Mouse (Mus musculus) embryonic facial prominence, embryonic 14.5 days (tissue): ENCODE measurements around the gene 4930402H24Rik. TPM values are rescaled to one million over a fixed set of nuclear protein-coding genes. Genes with fewer than 3 reads are reported as not detected.

Experiments
- ATAC-seq: fragments of 200-750 bp; cut with Nextera tagmentation; 2 replicates; pipeline ENCODE4 v1.8.0; 2017; ENCODE audit warnings: low read depth, moderate number of reproducible peaks, moderate TSS enrichment
- DNase-seq: peaks from one replicate; pipeline ENCODE4 v3.0.0-alpha.2; 2015; ENCODE audit warnings: low spot score
- H3K27ac ChIP-seq: fragments of 300-500 bp; sonication (generic); replicated peaks from 2 replicates; pipeline ENCODE4 v1.5.1; 2014; ENCODE audit warnings: low read depth, mild to moderate bottlenecking, low read length, moderate library complexity
- H3K27me3 ChIP-seq: fragments of 300-500 bp; sonication (generic); replicated peaks from 2 replicates; pipeline ENCODE4 v1.6.1; 2014; ENCODE audit warnings: low read length; ENCODE audit not compliant: control insufficient read depth, insufficient read depth
- H3K36me3 ChIP-seq: fragments of 300-500 bp; sonication (generic); 2 replicates; pipeline ENCODE4 v1.6.1; 2014; ENCODE audit warnings: low read length, mixed read lengths; ENCODE audit not compliant: control insufficient read depth, insufficient read depth
- H3K4me1 ChIP-seq: fragments of 300-500 bp; sonication (generic); 2 replicates; pipeline ENCODE4 v1.6.1; 2014; ENCODE audit warnings: antibody characterized with exemption, low read length; ENCODE audit not compliant: control insufficient read depth, insufficient read depth
- H3K4me2 ChIP-seq: fragments of 300-500 bp; sonication (generic); 2 replicates; pipeline ENCODE4 v1.6.1; 2014; ENCODE audit warnings: low read depth, mild to moderate bottlenecking, low read length, moderate library complexity, mixed read lengths
- H3K4me3 ChIP-seq: fragments of 300-500 bp; sonication (generic); 2 replicates; pipeline ENCODE4 v1.5.1; 2014; ENCODE audit warnings: low read depth, mild to moderate bottlenecking, low read length
- H3K9ac ChIP-seq: fragments of 300-500 bp; sonication (generic); 2 replicates; pipeline ENCODE4 v1.6.1; 2014; ENCODE audit warnings: low read depth, mild to moderate bottlenecking, low read length, moderate library complexity, mixed read lengths
- H3K9me3 ChIP-seq: fragments of 300-500 bp; sonication (generic); 2 replicates; pipeline ENCODE4 v1.6.1; 2016; ENCODE audit warnings: low read length; ENCODE audit not compliant: control insufficient read depth
- WGBS: fragments of 180-500 bp; shearing (Covaris S2); extraction: QIAGEN DNeasy Blood & Tissue Kit; methylation state at CpG from one replicate; pipeline ENCODE4 v1.1.7; 2014; 5-methylcytosine and 5-hydroxymethylcytosine counted together
- polyA plus RNA-seq: library from polyadenylated mRNA; unstranded; fragments of >200 nt; fragmentation: Nextera tagmentation; extraction: Ambion mirVana; gene quantifications from 2 replicates; pipeline ENCODE4 v1.2.1, GENCODE M21; 2014

Gene 4930402H24Rik
- polyA plus RNA-seq, result 33.0 and 33.3 TPM in 2 replicates

GRCm38 (mm10) chr2:130905751-130906583 lies at the start of gene 4930402H24Rik, which contains the start of gene Atrn:
4930402H24Rik (minus strand) TSS chr2:130906406.
Atrn (plus strand) TSS chr2:130906495.
- WGBS, result 9% methylated on average over 33 of the region's 50 CpGs
- no peaks in the 10 kb centered on the region for H3K9me3 ChIP-seq
- peak; percentile 97 for DNase-seq
- peak within 1 kb of the TSS; percentile 99 for H3K4me3 ChIP-seq
- H3K27me3 ChIP-seq, result no peaks in the 10 kb centered on the region
- H3K9ac ChIP-seq, result peak within 1 kb of the TSS; percentile 94
- H3K4me1 ChIP-seq, result peaks cover 18% of the 10 kb centered on the region
- ATAC-seq, result peak; percentile 99
- H3K4me2 ChIP-seq, result peak within 1 kb of the TSS; percentile 66
- no peaks in the 10 kb centered on the region for H3K36me3 ChIP-seq
- peak within 1 kb of the TSS; percentile 68 for H3K27ac ChIP-seq

- WGBS, result 0% methylated on average over 1 of the region's 1 CpGs
- ATAC-seq, result peak; percentile 41; the same call in 1 of the 2 replicates
- Histone ChIP-seq H3K4me2 (no peak overlapping the region), H3K36me3 (peaks cover 32% of the 10 kb centered on the region; the same call in 1 of the 2 replicates), H3K9ac (no peak overlapping the region), H3K27me3 (no peaks in the 10 kb centered on the region), H3K4me3 (no peak overlapping the region), H3K9me3 (no peaks in the 10 kb centered on the region), H3K27ac (no peak overlapping the region), H3K4me1 (no peaks in the 10 kb centered on the region)
- peak; percentile 91 for DNase-seq
Measured at GRCm38 (mm10) chr2:130950548-130950947, 44.3 kb upstream of the 4930402H24Rik start.

- peaks cover 32% of the 10 kb centered on the region; the same call in 1 of the 2 replicates for H3K36me3 ChIP-seq
- no peak overlapping the region for H3K27ac ChIP-seq
- no peak overlapping the region for H3K9ac ChIP-seq
- DNase-seq (no peak), ATAC-seq (no peak)
- H3K4me2 ChIP-seq, result no peak overlapping the region
- H3K4me3 ChIP-seq, result no peak overlapping the region
- H3K27me3 ChIP-seq, result no peaks in the 10 kb centered on the region
- 76% methylated on average over 2 of the region's 2 CpGs for WGBS
- no peaks in the 10 kb centered on the region for H3K9me3 ChIP-seq
- no peaks in the 10 kb centered on the region for H3K4me1 ChIP-seq
Measured at GRCm38 (mm10) chr2:130949781-130950180, 43.6 kb upstream of the 4930402H24Rik start.

- no peaks in the 10 kb centered on the region for H3K27me3 ChIP-seq
- no peak overlapping the region for H3K4me3 ChIP-seq
- H3K27ac ChIP-seq, result no peak overlapping the region
- H3K4me2 ChIP-seq, result no peak overlapping the region
- no peak overlapping the region for H3K9ac ChIP-seq
- ATAC-seq (no peak), DNase-seq (no peak)
- WGBS, result 86% methylated on average over 12 of the region's 12 CpGs
- H3K4me1 ChIP-seq, result no peaks in the 10 kb centered on the region
- 0 out of 2 replicates have a peak, but pooled peaks cover 6% of the 10 kb centered on the region for H3K36me3 ChIP-seq
- no peaks in the 10 kb centered on the region for H3K9me3 ChIP-seq
Measured at GRCm38 (mm10) chr2:130932865-130933264, 26.7 kb upstream of the 4930402H24Rik start.

GRCm38 (mm10) chr2:130929994-130930393 lies 23.8 kb upstream of the 4930402H24Rik start:
- Histone ChIP-seq H3K27ac (no peak overlapping the region), H3K4me2 (no peak overlapping the region), H3K9me3 (no peaks in the 10 kb centered on the region), H3K4me1 (no peaks in the 10 kb centered on the region), H3K9ac (no peak overlapping the region), H3K27me3 (no peaks in the 10 kb centered on the region), H3K4me3 (no peak overlapping the region), H3K36me3 (no peaks in the 10 kb centered on the region)
- DNase-seq (no peak), ATAC-seq (no peak)
- WGBS, result 90% methylated on average over 5 of the region's 5 CpGs

GRCm38 (mm10) chr2:130928530-130928929 lies 22.3 kb upstream of the 4930402H24Rik start:
- no peak overlapping the region for H3K4me3 ChIP-seq
- H3K9me3 ChIP-seq, result no peaks in the 10 kb centered on the region
- DNase-seq (no peak), ATAC-seq (no peak)
- H3K27me3 ChIP-seq, result no peaks in the 10 kb centered on the region
- H3K36me3 ChIP-seq, result no peaks in the 10 kb centered on the region
- no peak overlapping the region for H3K9ac ChIP-seq
- no peak overlapping the region for H3K27ac ChIP-seq
- no peaks in the 10 kb centered on the region for H3K4me1 ChIP-seq
- H3K4me2 ChIP-seq, result no peak overlapping the region

GRCm38 (mm10) chr2:130928031-130928430 lies 21.8 kb upstream of the 4930402H24Rik start:
- H3K36me3 ChIP-seq, result no peaks in the 10 kb centered on the region
- no peak overlapping the region for H3K4me3 ChIP-seq
- DNase-seq (no peak), ATAC-seq (no peak)
- no peaks in the 10 kb centered on the region for H3K4me1 ChIP-seq
- 89% methylated on average over 4 of the region's 4 CpGs for WGBS
- no peak overlapping the region for H3K4me2 ChIP-seq
- no peak overlapping the region for H3K27ac ChIP-seq
- no peak overlapping the region for H3K9ac ChIP-seq
- H3K27me3 ChIP-seq, result no peaks in the 10 kb centered on the region
- no peaks in the 10 kb centered on the region for H3K9me3 ChIP-seq

GRCm38 (mm10) chr2:130924950-130925349 lies 18.7 kb upstream of the 4930402H24Rik start:
- Histone ChIP-seq H3K9me3 (no peaks in the 10 kb centered on the region), H3K4me1 (no peaks in the 10 kb centered on the region), H3K9ac (no peak overlapping the region), H3K27me3 (no peaks in the 10 kb centered on the region), H3K36me3 (no peaks in the 10 kb centered on the region), H3K27ac (no peak overlapping the region), H3K4me3 (no peak overlapping the region), H3K4me2 (no peak overlapping the region)
- no peak for ATAC-seq
- 66% methylated on average over 2 of the region's 2 CpGs for WGBS
- no peak for DNase-seq
